Comparison of ENCODE assay signal across 1 mouse cellular context in the genomic region with DNA sequence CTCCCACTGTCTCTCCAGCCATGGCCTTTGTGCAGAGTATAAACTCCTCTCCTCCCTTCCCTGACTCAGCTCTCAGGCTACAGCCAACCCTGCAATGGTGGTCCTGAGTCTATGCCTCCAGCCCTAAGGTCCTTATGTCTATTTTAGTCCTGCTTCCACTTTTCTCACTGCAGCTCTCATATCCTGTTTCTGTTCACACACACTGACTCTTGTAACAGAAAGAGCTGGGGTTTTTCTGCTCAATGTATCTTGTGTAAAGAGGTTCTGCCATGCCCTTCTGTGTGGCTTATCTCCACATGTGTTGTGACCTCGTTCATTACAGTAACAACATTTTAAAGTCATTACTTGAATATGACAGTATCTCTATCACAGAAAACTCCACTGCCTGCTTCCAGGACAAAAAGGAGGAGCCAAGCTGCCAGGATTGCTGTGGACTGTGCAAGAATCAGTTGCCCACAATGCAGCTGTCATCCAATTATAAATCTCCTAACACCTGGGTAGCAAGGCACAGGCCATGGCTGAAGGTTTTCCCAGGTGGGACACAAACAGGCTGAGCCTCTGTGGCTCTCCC.
TF ChIP-seq lines count a peak whose summit lies in the region.

No protein-coding gene starts in this region.

TF ChIP-seq in CH12.LX, 34 proteins besides CTCF, POLR2A, EP300 and RAD21:
- TF ChIP-seq MYC (IDR thresholded peaks at IDR 0.05; ENCODE audit: low read depth, low read length) (peak; percentile 26; the same call in 1 of the 2 replicates), MEF2A (IDR thresholded peaks at IDR 0.05; ENCODE audit: borderline replicate concordance, low read depth, low read length) (peak; percentile 27; the same call in 1 of the 2 replicates), MAZ (IDR thresholded peaks at IDR 0.05; ENCODE audit: low read depth, low read length) (no peak), ETS1 (conservative IDR thresholded peaks at IDR 0.05; ENCODE audit: low read depth, low read length) (0 out of 2 replicates have a peak, but pooled peaks have one; percentile 16), IRF4 (IDR thresholded peaks at IDR 0.05; ENCODE audit: low read depth, low read length) (peak; percentile 48), ZNF384 (IDR thresholded peaks at IDR 0.05; ENCODE audit: low read depth, low read length) (no peak)
